Mouse (Mus musculus) bone marrow macrophage, adult 2 months (primary cell): Measurements from ENCODE around the gene Mapkapk3.

Experiments
- CTCF ChIP-seq: IDR thresholded peaks from 2 replicates; pipeline ENCODE4 v1.5.1; 2012; ENCODE audit warnings: low read depth, mild to moderate bottlenecking, low read length, moderate library complexity
- POLR2A ChIP-seq: IDR thresholded peaks from 2 replicates; pipeline ENCODE4 v1.6.1; 2012; ENCODE audit warnings: mild to moderate bottlenecking, low read depth, low read length, borderline replicate concordance

GRCm38 (mm10) chr9:107281241-107281987, 8.3 kb downstream of the Mapkapk3 start:
- no peak for TF ChIP-seq CTCF
- no peak for TF ChIP-seq POLR2A
